Mouse (Mus musculus) hindbrain, embryonic 16.5 days (tissue): Measurements from ENCODE around the gene Leprot. TPM values are rescaled to one million over a fixed set of nuclear protein-coding genes. Genes with fewer than 3 reads are reported as not detected.

Source experiments
- ATAC-seq: fragments of 200-750 bp; cut with Nextera tagmentation; 2 replicates; pipeline ENCODE4 v1.8.0; 2017; ENCODE audit warnings: moderate TSS enrichment, moderate library complexity
- H3K27ac ChIP-seq: fragments of 300-500 bp; sonication (generic); 2 replicates; pipeline ENCODE4 v1.5.1; 2014; ENCODE audit warnings: low read depth, mild to moderate bottlenecking, control low read depth, low read length, moderate library complexity
- H3K27me3 ChIP-seq: fragments of 300-500 bp; sonication (generic); replicated peaks from 2 replicates; pipeline ENCODE4 v1.6.1; 2014; ENCODE audit warnings: low read length; ENCODE audit not compliant: control insufficient read depth, insufficient read depth
- H3K36me3 ChIP-seq: fragments of 300-500 bp; sonication (generic); 2 replicates; pipeline ENCODE4 v1.6.1; 2014; ENCODE audit warnings: mild to moderate bottlenecking, low read length, moderate library complexity, mixed read lengths; ENCODE audit not compliant: control insufficient read depth, insufficient read depth
- H3K4me1 ChIP-seq: fragments of 300-500 bp; sonication (generic); 2 replicates; pipeline ENCODE4 v1.6.1; 2014; ENCODE audit warnings: low read depth, low read length; ENCODE audit not compliant: control insufficient read depth, insufficient read depth
- H3K4me2 ChIP-seq: fragments of 300-500 bp; sonication (generic); 2 replicates; pipeline ENCODE4 v1.6.1; 2014; ENCODE audit warnings: mild to moderate bottlenecking, low read length, control low read depth, moderate library complexity
- H3K4me3 ChIP-seq: fragments of 300-500 bp; sonication (generic); 2 replicates; pipeline ENCODE4 v1.5.1; 2014; ENCODE audit warnings: mild to moderate bottlenecking, low read length, control low read depth, moderate library complexity
- H3K9ac ChIP-seq: fragments of 300-500 bp; sonication (generic); 2 replicates; pipeline ENCODE4 v1.6.1; 2014; ENCODE audit warnings: low read depth, mild to moderate bottlenecking, control low read depth, low read length, moderate library complexity
- H3K9me3 ChIP-seq: fragments of 300-500 bp; sonication (generic); 2 replicates; pipeline ENCODE4 v1.6.1; 2014; ENCODE audit warnings: mild to moderate bottlenecking, low read length, moderate library complexity; ENCODE audit not compliant: control insufficient read depth
- WGBS: fragments of 180-500 bp; shearing (Covaris S2); extraction: QIAGEN DNeasy Blood & Tissue Kit; methylation state at CpG from one replicate; pipeline ENCODE4 v1.1.7; 2014; 5-methylcytosine and 5-hydroxymethylcytosine counted together
- polyA plus RNA-seq: library from polyadenylated mRNA; unstranded; fragments of >200 nt; fragmentation: Nextera tagmentation; extraction: Ambion mirVana; gene quantifications from 2 replicates; pipeline ENCODE4 v1.2.1, GENCODE M21; 2015

The Leprot gene
- 89.6 and 96.6 TPM in 2 replicates for polyA plus RNA-seq

DNA sequence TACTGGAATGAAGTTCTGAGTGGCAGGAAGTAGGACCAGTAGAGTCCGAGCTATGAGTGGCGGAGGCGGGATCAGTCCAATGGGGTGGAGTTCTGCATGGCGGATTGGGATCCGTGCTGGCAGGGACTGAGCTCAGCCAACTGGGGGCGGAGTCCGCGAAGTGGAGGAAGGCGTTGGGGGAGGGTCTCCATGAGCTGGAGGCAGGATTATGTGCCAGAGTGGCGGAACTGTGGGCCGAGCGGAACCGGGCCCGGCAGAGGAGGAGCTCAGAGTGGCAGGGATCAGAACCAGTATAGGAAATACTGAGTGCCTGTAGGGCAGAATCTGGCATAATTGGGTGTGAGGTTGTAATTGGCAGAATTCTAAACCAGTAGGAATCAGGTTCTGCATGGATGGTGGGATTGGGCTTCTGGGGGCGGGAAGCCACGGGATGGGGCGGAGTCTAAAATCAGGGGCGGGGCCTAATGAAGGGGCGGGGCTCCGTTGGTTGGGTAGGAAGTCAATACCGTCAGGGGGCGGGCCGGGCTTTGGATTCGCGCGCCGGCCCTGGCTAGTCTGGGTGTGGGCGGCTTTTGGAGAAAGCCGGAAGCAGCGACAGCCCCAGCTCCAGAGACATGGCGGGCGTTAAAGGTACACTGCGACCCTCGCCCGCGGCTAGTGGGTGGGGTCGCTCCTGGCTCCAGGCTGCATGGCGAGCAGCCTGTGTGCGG is at the start of gene Leprot:
TSS of gene Leprot (plus strand) at position 523 of the 710 bp plus-strand sequence.
- Histone ChIP-seq H3K9ac (peak within 1 kb of the TSS; percentile 94), H3K4me1 (peaks cover 11% of the 10 kb centered on the region), H3K4me3 (peak within 1 kb of the TSS; percentile 91), H3K4me2 (peak within 1 kb of the TSS; percentile 63), H3K27me3 (no peaks in the 10 kb centered on the region), H3K27ac (peak within 1 kb of the TSS; percentile 97), H3K36me3 (no peaks in the 10 kb centered on the region), H3K9me3 (no peaks in the 10 kb centered on the region)
- WGBS, result under 1% methylated on average over 35 of the region's 39 CpGs
- ATAC-seq, result peak; percentile 98

DNA sequence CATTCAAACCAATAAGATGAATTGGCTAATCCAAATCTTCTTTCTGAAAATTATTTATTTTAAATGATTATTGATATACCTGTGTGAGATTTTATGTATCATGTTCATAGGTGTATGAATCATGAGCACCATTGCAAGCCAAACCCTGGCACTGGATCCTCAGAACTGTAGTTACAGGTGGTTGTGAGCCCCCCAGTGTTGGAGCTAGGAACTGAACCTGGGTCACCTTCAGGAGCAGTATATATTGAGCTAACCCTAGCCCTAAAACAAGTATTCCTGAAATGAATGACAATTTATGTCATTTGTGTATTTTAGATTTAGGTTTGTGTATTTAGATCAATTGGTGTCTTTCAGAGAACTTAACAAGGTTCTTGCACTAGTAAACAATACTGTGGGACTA is 45.8 kb upstream of the Leprot start:
- H3K9ac ChIP-seq, result no peak overlapping the region
- ATAC-seq, result no peak
- H3K4me1 ChIP-seq, result no peaks in the 10 kb centered on the region
- H3K4me2 ChIP-seq, result no peak overlapping the region
- H3K27ac ChIP-seq, result no peak overlapping the region
- no peaks in the 10 kb centered on the region for H3K36me3 ChIP-seq
- no peaks in the 10 kb centered on the region for H3K9me3 ChIP-seq
- H3K27me3 ChIP-seq, result no peaks in the 10 kb centered on the region
- H3K4me3 ChIP-seq, result no peak overlapping the region

DNA sequence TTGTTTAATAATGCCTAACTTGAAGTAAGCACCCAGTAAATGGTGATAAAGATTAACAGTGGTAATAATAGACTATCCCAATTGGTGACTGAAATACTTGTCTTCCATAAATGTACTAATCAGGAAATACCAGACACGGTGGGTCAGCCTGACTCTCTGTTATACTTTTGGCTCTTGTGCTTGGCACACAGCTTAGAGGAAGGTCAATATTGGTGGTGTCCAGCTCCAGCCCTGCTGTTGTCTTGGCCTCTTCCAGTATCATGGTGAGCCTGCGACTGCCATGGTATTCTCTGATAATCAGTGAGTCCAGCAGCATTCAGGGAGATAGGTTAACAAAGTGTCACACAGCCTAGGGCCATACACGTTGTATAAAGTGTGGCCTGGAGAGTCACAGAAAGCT is 43.9 kb upstream of the Leprot start:
- ATAC-seq, result no peak
- Histone ChIP-seq H3K9me3 (no peaks in the 10 kb centered on the region), H3K4me1 (no peaks in the 10 kb centered on the region), H3K27ac (no peak overlapping the region), H3K4me2 (no peak overlapping the region), H3K9ac (no peak overlapping the region), H3K27me3 (no peaks in the 10 kb centered on the region), H3K36me3 (no peaks in the 10 kb centered on the region; the same call in 1 of the 2 replicates), H3K4me3 (no peak overlapping the region)
- WGBS, result 78% methylated on average over 3 of the region's 3 CpGs

DNA sequence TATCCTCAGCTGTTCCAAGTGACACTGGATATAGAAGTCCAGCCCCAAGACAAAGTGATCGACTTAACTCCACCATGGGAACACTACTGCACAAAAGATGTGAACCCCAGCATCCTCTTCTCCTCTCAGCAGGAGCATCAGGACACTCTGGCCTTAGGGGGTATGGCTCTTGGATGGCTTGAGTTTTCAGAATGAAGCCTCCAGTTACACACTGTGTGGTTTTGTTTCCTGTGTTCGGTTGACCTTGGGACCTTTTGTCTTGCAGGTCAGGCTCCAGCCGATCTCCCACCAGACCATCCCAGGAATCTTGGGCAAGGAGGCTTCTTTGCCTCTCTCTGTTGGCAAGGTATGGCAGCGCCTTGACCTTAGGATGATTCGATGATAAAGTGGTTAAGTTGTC is 31.0 kb upstream of the Leprot start:
- no peak overlapping the region for H3K9ac ChIP-seq
- peaks cover 20% of the 10 kb centered on the region for H3K36me3 ChIP-seq
- H3K9me3 ChIP-seq, result no peaks in the 10 kb centered on the region
- H3K4me3 ChIP-seq, result no peak overlapping the region
- H3K4me2 ChIP-seq, result no peak overlapping the region
- no peaks in the 10 kb centered on the region for H3K27me3 ChIP-seq
- no peak overlapping the region for H3K27ac ChIP-seq
- no peak for ATAC-seq
- WGBS, result 82% methylated on average over 5 of the region's 5 CpGs
- no peaks in the 10 kb centered on the region for H3K4me1 ChIP-seq

DNA sequence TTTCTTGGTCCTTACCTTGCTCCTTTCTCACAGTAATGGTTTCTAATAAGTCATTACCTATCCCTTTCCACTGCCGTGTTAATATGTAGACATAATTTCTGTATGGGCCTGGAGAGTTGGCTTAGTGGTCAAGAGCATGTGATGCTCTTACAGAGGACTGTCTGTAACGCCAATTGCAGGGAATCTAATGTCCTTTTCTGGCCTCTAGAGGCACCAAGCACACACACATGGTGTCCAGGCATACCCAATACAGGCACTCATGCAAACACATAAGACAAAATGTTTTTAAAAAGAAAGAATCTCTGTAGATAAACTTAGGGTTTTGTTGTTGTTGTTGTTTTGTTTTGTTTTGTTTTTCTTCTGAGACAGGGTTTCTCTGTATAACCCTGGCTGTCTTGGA is 29.8 kb upstream of the Leprot start:
- ATAC-seq, result no peak
- peaks cover 27% of the 10 kb centered on the region for H3K36me3 ChIP-seq
- no peaks in the 10 kb centered on the region for H3K4me1 ChIP-seq
- H3K27me3 ChIP-seq, result no peaks in the 10 kb centered on the region
- no peak overlapping the region for H3K27ac ChIP-seq
- no peaks in the 10 kb centered on the region for H3K9me3 ChIP-seq
- H3K9ac ChIP-seq, result no peak overlapping the region
- 67% methylated on average over 2 of the region's 2 CpGs for WGBS
- H3K4me3 ChIP-seq, result no peak overlapping the region
- H3K4me2 ChIP-seq, result no peak overlapping the region

DNA sequence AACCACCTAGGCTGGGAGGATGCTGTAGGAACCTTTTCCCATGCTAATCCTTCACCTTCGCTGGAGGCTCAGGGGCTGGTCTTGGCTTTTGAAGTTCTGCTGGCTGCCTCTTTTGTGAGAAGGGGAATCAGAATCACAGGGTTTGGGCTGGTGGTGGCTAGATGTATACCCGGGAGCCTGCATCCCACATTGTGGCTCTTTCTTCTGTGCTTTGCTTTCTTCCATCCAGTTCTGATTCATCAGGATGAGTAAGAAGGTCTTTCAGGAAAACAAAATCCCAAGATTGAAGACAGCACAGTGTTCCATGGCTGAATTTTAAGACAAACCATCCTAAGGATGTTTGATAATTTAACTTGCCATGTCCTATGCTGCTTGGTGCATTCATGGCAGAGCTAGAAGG is 27.3 kb upstream of the Leprot start:
- H3K4me2 ChIP-seq, result no peak overlapping the region
- no peak overlapping the region for H3K27ac ChIP-seq
- H3K4me1 ChIP-seq, result no peaks in the 10 kb centered on the region
- peaks cover 15% of the 10 kb centered on the region; the same call in 1 of the 2 replicates for H3K36me3 ChIP-seq
- 53% methylated on average over 2 of the region's 2 CpGs for WGBS
- no peak overlapping the region for H3K9ac ChIP-seq
- ATAC-seq, result no peak
- no peaks in the 10 kb centered on the region for H3K9me3 ChIP-seq
- H3K4me3 ChIP-seq, result no peak overlapping the region
- no peaks in the 10 kb centered on the region for H3K27me3 ChIP-seq

DNA sequence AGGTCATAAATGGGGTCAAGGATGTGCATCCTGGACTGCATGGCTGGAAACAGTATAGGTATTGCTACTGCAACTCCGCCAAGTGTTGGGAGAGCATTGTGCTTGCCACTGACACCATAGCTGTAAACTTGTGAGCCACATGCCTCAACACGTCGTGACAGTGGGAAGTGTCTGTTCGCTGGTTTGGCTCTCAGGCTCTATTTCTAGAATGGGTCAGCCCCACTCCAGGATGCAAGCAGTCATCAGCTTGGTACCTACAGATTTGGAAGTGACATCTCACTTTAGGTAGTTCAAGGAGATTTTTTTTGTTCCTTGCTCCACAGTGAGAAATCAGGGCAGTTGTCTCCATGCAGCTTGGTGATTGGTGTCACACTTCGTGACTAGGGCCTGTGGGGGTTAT is 26.3 kb upstream of the Leprot start:
- H3K4me1 ChIP-seq, result no peaks in the 10 kb centered on the region
- no peaks in the 10 kb centered on the region for H3K27me3 ChIP-seq
- ATAC-seq, result no peak
- no peak overlapping the region for H3K4me2 ChIP-seq
- no peaks in the 10 kb centered on the region for H3K9me3 ChIP-seq
- H3K27ac ChIP-seq, result no peak overlapping the region
- WGBS, result 91% methylated on average over 5 of the region's 5 CpGs
- no peak overlapping the region for H3K4me3 ChIP-seq
- peaks cover 16% of the 10 kb centered on the region for H3K36me3 ChIP-seq
- H3K9ac ChIP-seq, result no peak overlapping the region

DNA sequence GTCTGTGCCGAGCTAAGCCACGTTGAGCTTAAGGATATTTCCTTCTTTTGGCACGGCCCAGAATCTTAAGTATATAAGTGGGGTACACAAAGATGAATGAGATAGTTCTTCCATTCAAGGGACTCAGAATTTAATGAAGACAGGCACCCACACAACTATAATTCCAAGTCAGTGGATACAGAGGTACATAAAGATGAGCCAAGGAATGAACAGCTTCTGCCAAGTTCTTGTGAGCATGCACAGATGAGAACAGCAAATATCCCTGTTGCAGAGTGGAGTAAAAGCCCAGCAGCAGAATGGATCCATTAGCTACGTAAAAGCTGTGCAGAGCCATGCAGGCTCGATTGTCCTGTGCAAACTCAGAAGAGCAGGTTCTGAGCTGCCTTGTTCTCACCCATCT is 22.2 kb upstream of the Leprot start:
- 90% methylated on average over 5 of the region's 5 CpGs for WGBS
- H3K27ac ChIP-seq, result no peak overlapping the region
- no peaks in the 10 kb centered on the region for H3K4me1 ChIP-seq
- H3K36me3 ChIP-seq, result peaks cover 19% of the 10 kb centered on the region
- no peak overlapping the region for H3K4me2 ChIP-seq
- H3K27me3 ChIP-seq, result no peaks in the 10 kb centered on the region
- no peak overlapping the region for H3K9ac ChIP-seq
- H3K4me3 ChIP-seq, result no peak overlapping the region
- no peak for ATAC-seq
- H3K9me3 ChIP-seq, result no peaks in the 10 kb centered on the region; the same call in 1 of the 2 replicates

DNA sequence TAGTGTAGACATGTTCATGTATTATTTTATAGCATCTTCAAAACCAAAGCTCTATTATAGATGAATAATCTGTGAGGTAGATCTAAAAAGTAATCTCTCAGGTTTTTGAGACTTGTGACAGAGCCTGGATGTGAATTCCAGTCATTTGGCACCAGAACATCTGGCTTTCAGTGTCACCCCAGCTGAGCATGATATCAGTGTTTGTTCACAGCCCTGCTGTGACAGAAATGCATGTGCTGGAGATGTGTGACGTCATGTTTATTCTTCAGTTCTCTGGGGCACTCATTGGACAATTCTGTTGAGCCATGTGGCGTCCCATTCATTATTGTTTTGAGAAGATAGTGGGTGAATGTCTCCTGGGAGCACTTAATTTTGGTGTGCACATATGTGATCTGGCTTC is 11.9 kb upstream of the Leprot start:
- ATAC-seq, result no peak
- Histone ChIP-seq H3K4me2 (no peak overlapping the region), H3K4me3 (no peak overlapping the region), H3K27me3 (no peaks in the 10 kb centered on the region), H3K36me3 (peaks cover 18% of the 10 kb centered on the region), H3K4me1 (no peaks in the 10 kb centered on the region), H3K9me3 (no peaks in the 10 kb centered on the region), H3K27ac (no peak overlapping the region), H3K9ac (no peak overlapping the region)
- WGBS, result 59% methylated on average over 2 of the region's 2 CpGs
